Mouse (Mus musculus): ENCODE measurements around the gene Dzank1. TPM values are rescaled to one million over a fixed set of nuclear protein-coding genes. Genes with fewer than 3 reads are reported as not detected.

The Dzank1 gene
- total RNA-seq, 2 experiments from 2014 or later: 0.22 to 0.87 TPM

DNA sequence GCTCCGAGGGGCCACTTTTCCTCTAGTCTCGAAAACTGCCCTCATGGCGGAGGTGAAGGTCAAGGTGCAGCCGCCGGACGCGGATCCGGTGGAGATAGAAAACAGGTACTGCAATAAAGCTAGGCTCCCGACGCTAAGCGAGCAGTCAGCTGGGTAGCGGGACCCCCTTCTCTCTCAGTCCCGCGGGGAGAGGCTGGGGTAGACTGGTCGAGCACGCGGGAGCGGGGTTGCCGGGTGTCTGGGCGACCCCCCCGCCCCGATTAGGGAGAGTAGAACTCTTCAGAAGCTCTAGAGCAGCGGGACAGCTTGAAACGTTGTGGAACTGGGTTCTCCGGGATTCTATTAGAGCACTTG lies 584 bp upstream of the Dzank1 start:
- Histone ChIP-seq H3K27ac (peak overlapping the region; percentile 99), H3K4me3 (peak overlapping the region; percentile 86)
- TF ChIP-seq CTCF (IDR thresholded peaks at IDR 0.05): no peak
- no peak for DNase-seq
- intact Hi-C loops (cut with DNase I): loop anchor here (1.0 to 10.0 kb wide), 3 partner anchors 29 to 153 kb away; partner anchors contain the start of genes Sec23b and Smim26

DNA sequence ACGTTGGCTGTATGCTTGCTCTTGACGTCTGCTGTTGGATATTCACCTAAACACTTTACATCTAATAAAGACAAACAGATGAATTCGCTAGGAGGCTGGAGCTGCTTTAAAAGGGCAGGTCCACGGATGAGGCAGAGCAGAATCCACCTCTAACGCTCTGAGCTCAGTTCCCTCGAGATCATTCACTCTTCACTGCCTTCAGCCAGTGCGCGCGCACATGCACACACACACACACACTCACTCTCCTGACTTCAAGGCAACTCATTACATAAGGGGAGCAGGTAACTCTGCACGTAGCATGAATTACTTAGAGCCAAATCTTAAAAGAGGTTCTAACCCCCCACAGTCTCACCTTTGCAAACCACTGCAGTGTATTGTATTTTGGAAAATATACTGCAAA lies 1.4 kb downstream of the Dzank1 start:
- no peak for TF ChIP-seq CTCF (IDR thresholded peaks at IDR 0.05)
- Histone ChIP-seq H3K4me3 (no peak overlapping the region), H3K27ac (no peak overlapping the region)
- intact Hi-C loops (cut with DNase I): loop anchor here (2.0 to 10.0 kb wide), 2 partner anchors 69 to 151 kb away; partner anchors contain the start of gene Smim26
- DNase-seq: no peak

DNA sequence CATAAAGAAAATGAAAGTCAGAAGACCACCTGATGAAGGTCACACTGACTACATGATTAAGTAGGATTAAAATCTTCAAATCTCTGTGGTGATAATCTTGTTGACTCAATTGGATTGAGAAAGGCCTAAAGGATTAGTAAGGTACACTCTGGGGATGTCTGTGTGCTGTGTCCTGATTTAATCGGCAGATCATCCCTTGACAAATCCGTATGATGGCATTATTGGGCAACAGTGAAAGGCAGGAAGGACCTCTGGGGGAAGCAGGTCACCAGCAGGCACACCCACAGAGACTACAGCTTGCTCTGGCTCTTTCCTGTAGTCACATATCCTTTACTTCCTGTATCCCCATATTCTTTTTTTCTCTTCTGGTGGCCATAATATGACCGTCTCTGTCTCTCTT lies 7.4 kb downstream of the Dzank1 start:
- DNase-seq: no peak
- no peak for TF ChIP-seq CTCF (IDR thresholded peaks at IDR 0.05)
- H3K4me3 ChIP-seq: no peak overlapping the region
- no peak overlapping the region for H3K27ac ChIP-seq
- intact Hi-C loops (cut with DNase I): loop anchor here (10.0 kb wide), 1 partner anchor 145 kb away; no protein-coding TSS in a partner anchor

DNA sequence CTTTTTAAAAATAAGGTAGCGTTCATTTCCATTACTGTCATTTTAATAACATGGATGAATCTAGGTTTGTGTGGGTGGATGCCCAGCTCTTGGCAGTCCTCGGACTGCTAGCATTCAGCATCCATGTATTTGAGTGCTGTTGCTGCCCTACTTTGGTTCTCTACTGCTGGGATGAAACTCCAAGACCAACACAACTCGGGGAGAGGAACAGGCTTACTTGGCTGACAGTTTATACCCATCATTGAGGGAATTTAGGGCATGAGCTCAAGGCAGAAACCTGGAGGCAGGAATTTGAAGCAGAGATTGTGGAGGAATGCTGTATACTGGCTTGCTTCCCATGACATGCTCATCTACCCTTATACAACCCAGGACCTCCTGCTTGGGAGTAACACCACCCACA lies 12.6 kb downstream of the Dzank1 start:
- intact Hi-C loops (cut with DNase I): no loop called here
- no peak for TF ChIP-seq CTCF (IDR thresholded peaks at IDR 0.05)
- DNase-seq: no peak
- Histone ChIP-seq H3K27ac (no peak overlapping the region), H3K4me3 (no peak overlapping the region)

DNA sequence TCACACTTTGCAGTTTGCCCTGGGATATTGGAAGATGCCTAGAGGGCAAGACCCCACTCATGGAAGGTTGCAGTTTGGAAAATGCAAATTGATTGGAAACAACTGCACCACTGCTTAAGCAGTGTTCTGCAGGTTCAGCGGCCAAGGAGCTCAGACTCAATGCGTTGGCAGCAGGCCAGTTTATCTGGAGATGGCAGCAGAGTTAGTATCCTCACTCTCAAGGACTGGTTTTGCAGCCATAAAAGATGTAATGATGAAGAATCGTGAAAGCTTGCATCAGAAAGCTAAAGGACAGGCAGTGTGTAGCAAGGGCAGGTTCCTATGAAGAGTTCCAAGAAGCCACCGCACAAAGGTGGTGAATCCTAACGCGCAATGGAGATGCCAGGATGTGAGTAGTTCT lies 25.1 kb downstream of the Dzank1 start:
- intact Hi-C loops (cut with DNase I): no loop called here
- no peak for TF ChIP-seq CTCF (IDR thresholded peaks at IDR 0.05)
- no peak overlapping the region for H3K4me3 ChIP-seq
- no peak for DNase-seq
- H3K27ac ChIP-seq: no peak overlapping the region

DNA sequence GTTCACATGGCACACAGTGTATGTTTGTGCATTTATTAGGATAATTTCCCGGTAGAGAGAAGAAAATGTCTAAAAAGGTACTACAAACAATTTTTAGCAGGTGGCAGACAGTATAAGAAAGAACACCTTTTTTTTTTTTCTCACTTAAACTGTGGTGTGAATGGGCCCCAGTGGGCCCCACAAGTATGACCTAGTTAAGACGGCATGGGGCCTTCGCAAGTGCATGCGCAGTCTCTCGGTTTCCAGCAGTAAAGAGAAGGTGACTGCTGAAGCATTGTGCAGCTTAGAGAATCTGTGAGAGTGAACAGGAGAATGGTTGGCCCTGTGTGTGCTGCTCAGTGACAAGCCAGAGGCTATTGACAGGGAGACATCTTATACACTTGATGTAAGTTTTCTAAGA lies 37.9 kb downstream of the Dzank1 start:
- intact Hi-C loops (cut with DNase I): no loop called here
- Histone ChIP-seq H3K4me3 (no peak overlapping the region), H3K27ac (no peak overlapping the region)
- no peak for TF ChIP-seq CTCF (IDR thresholded peaks at IDR 0.05)
- no peak for DNase-seq

DNA sequence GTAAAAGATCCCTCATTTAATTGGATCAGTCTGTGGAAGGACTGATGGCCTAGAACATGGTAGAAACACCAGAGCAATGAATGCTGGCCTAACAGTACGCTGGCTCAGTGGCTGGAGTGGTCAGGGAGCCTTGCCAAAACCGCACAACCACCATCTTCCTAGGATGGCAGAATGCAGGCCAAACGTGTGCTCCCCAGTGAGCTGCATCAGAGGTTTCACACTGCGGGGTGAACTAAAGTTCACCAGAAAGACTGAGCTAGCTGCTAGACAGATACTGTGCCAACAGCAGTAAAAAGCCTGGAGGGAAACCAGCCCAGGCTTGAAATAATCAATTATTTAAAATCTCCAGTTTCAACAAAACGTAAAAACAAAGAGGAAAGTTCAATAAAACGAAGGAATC lies 39.7 kb downstream of the Dzank1 start:
- DNase-seq: peak; percentile 40
- Histone ChIP-seq H3K27ac (no peak overlapping the region), H3K4me3 (no peak overlapping the region)
- intact Hi-C loops (cut with DNase I): no loop called here
- TF ChIP-seq CTCF (IDR thresholded peaks at IDR 0.05): no peak

DNA sequence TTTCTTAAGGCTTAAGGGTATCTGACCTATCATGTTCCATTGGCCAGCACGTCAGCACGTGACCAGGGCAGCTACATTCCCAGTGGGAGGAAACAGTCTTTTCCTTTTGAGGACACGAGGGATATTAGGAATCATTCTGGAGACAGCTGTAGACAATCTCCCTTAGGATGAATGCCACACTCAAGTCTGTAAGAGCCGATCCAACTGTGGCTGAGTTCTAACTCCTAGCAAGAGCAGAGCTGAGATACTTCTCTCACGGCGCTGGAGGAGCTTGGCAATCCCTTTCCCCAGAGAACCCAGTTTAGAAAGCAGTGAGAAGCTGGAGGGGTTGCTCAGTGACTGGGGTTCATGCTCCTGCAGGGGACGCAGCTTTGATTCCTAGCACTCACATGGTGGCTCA lies 41.8 kb downstream of the Dzank1 start:
- DNase-seq: no peak
- no peak for TF ChIP-seq CTCF (IDR thresholded peaks at IDR 0.05)
- intact Hi-C loops (cut with DNase I): no loop called here

DNA sequence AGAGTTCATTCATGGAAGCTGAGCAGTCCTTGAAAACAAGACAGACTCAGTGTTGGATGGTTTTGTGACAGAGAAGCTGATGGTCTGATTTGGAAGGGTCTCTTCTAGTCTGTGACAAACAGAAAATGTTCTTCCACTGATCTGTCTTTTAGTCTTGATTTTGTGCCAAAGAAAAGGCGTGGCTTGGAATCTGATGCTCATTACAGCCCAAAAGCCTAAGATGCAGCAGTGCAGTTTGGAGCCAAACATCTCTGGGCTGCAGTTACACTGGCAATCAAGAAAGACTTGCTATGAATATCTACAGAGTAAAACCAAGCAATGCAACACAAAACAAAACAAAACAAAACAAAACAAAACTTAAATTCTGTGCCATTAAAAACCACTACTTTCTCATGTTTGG lies 43.1 kb downstream of the Dzank1 start:
- no peak for TF ChIP-seq CTCF (IDR thresholded peaks at IDR 0.05)
- no peak for DNase-seq
- intact Hi-C loops (cut with DNase I): no loop called here
- no peak overlapping the region for H3K4me3 ChIP-seq
- H3K27ac ChIP-seq: no peak overlapping the region

More for the DNA sequence above, 41.8 kb downstream of the Dzank1 start:
- Histone ChIP-seq H3K27ac (no peak overlapping the region), H3K4me3 (no peak overlapping the region)

DNA sequence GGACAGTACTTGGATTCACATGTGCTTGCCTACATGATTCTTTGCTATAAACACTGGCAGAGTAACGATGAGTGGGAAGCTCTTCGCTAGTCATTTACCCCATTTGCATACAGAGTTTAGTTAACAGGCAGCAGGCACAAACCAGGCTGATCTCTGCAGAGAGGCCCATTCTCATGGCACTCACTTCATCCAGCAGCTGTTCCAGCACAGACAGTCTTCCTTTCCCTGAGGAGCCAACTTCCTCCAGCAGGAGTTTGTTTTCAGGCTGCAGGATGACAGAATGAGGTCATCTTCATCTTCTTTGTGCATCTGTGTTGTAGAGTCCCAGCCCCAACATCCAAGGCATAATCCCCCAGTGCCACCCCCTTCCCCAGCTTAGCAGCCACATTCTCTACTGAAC lies 47.8 kb downstream of the Dzank1 start:
- TF ChIP-seq CTCF (IDR thresholded peaks at IDR 0.05): no peak
- intact Hi-C loops (cut with DNase I): no loop called here
- DNase-seq: no peak
- no peak overlapping the region for H3K27ac ChIP-seq
- H3K4me3 ChIP-seq: no peak overlapping the region

DNA sequence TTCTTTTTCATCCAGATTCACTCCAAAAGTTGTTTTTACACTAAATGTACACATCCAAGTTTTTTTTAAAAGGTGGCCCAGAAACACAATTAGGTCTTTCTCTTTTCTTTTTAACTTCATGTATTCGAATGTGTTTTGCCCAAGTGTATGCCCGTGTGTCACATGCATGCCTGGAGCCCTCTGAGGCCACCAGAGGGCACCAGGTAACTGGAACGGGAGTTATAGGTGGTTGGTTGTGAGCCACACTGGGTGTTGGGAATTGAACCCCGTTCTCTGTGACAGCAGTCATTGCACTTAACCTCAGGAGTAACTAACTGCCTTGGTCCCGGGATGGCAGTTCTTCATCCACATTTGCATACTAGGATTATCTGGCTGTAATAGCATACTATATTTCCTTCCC lies 60.0 kb downstream of the Dzank1 start:
- peak; percentile 38 for TF ChIP-seq CTCF (IDR thresholded peaks at IDR 0.05)
- no peak overlapping the region for H3K27ac ChIP-seq
- intact Hi-C loops (cut with DNase I): no loop called here
- no peak overlapping the region for H3K4me3 ChIP-seq
- no peak for DNase-seq

DNA sequence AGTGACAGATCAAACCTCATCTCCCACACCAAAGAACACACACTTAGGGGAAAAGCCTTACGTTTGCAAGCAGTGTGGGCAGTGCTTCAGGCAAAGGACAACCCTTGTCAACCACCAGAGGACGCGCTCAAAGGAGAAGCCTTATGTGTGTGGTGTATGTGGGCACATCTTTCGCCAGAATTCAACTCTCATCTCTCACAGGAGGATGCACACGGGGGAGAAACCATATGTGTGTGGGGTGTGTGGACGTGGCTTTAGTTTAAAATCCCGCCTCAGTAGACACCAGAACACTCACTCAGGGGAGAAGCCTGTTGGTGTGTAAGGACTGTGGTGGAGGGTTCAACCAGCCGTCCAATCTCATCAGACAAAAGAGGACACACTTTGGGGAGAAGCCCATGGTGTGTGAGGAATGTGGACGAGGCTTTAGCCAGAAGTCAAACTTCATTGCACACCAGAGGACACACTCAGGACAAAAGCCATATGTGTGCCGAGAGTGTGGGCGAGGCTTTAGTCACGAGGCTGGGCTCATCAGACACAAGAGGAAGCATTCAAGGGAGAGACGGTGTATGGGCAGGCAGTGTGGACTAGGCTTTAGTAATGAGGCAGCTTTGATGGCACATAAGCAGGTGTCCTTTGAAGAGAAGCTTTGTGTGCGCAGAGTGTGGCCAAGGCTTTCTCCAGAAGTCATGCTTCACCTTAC lies 61.2 kb downstream of the Dzank1 start:
- intact Hi-C loops (cut with DNase I): no loop called here
- no peak for DNase-seq
- no peak overlapping the region for H3K27ac ChIP-seq
- no peak overlapping the region for H3K4me3 ChIP-seq
- TF ChIP-seq CTCF (IDR thresholded peaks at IDR 0.05): no peak

DNA sequence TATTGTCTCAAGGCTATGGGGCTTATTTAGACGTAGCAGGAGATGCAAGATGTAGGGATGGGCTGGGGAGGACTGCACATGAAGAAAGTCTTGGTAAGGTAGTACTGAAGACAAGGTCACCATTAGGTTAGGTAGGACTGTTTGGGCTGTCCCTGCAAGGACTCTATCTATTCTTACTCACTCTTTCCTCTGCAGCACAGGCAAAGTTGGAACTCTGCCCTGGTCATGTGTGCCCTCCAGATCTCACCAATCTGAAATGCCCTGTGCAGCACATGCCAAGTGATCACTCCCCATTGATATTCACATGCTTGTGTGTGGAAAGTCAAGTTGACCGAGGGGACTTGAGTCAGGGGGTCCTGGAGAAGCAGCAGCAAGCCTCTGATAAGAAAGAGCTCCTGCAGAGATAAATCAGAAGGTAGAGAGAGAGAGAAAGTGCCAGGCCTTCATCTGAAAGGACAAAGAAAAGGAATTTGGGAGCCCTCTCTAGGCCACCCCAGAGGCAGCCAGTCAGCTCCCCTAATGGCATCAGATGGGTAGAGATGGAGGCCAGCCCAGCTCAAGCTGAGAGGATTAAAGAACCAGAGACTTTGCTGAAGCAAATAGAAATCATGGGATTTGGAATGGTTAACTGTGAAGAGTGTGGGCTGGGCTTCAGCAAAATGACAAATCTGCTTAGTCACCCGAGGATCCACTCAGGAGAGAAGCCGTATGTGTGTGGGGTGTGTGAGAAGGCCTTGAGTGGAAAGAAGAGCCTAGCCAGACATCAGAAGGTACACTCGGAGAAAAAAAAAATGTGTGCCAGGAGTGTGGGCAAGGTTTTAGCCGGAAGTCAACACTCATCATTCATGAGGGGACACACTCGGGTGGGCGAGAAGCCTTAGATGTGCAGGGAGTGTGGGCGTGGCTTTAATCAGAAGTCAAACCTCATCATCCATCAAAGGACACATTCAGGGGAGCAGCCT lies 62.1 kb downstream of the Dzank1 start:
- intact Hi-C loops (cut with DNase I): no loop called here
- DNase-seq: no peak
- H3K27ac ChIP-seq: no peak overlapping the region
- no peak overlapping the region for H3K4me3 ChIP-seq
- no peak for TF ChIP-seq CTCF (IDR thresholded peaks at IDR 0.05)

Measured in gastrocnemius, adult 2 months (tissue).